Mouse (Mus musculus) layer of hippocampus, postnatal 10 days (tissue): ENCODE data around the gene Exoc3l. TPM values are rescaled to one million over a fixed set of nuclear protein-coding genes. Genes with fewer than 3 reads are reported as not detected.

ENCODE experiments used
- DNase-seq, 2 experiments: peaks; one replicate each; pipeline ENCODE4 v3.0.0; 2021; ENCODE audit warnings: low spot score in 2 of 2
- long read RNA-seq: library from polyadenylated mRNA; stranded (forward); transcript quantifications from one replicate; pipeline ENCODE4 v2.0.0, GENCODE M21; 2023
- total RNA-seq, 2 experiments: library from RNA; stranded (reverse); gene quantifications; 2 replicates each; pipeline ENCODE4 v1.2.3; 2021

The Exoc3l gene
- total RNA-seq = 1 to 10 TPM; 3.7 to 5.9 TPM
- long read RNA-seq, partial matches to known transcripts = 6 of 11 reads
- long read RNA-seq, other reads (novel, unspliced or antisense) = 2 of 11 reads

- no peak for DNase-seq
Measured at GRCm38 (mm10) chr8:105295895-105296573, at the start of gene Exoc3l. TSS of gene Exoc3l (minus strand) at chr8:105296101.

GRCm38 (mm10) chr8:105345061-105345975, 49.4 kb upstream of the Exoc3l start:
- no peak for DNase-seq

GRCm38 (mm10) chr8:105343791-105344574, 48.1 kb upstream of the Exoc3l start:
- DNase-seq = no peak

GRCm38 (mm10) chr8:105342768-105343167, 46.9 kb upstream of the Exoc3l start:
- DNase-seq = no peak

GRCm38 (mm10) chr8:105341399-105341798, 45.5 kb upstream of the Exoc3l start:
- DNase-seq = no peak

- DNase-seq = no peak
Measured at GRCm38 (mm10) chr8:105339886-105340635, 44.2 kb upstream of the Exoc3l start.

- DNase-seq = no peak
Measured at GRCm38 (mm10) chr8:105338992-105339391, 43.1 kb upstream of the Exoc3l start.

- no peak for DNase-seq
Measured at GRCm38 (mm10) chr8:105336373-105337130, 40.7 kb upstream of the Exoc3l start.

- no peak for DNase-seq
Measured at GRCm38 (mm10) chr8:105332523-105332922, 36.6 kb upstream of the Exoc3l start.

- DNase-seq = no peak
Measured at GRCm38 (mm10) chr8:105331931-105332330, 36.0 kb upstream of the Exoc3l start.

GRCm38 (mm10) chr8:105331469-105331868, 35.6 kb upstream of the Exoc3l start:
- DNase-seq = no peak

GRCm38 (mm10) chr8:105330325-105330724, 34.4 kb upstream of the Exoc3l start:
- DNase-seq = no peak

- no peak for DNase-seq
Measured at GRCm38 (mm10) chr8:105326968-105327367, 31.1 kb upstream of the Exoc3l start.

- peak; percentile 97 to 98 for DNase-seq
Measured at GRCm38 (mm10) chr8:105326141-105326672, 30.3 kb upstream of the Exoc3l start, which contains the start of the genes Lrrc29 and Tmem208. TSS of gene Lrrc29 (minus strand) at chr8:105326278. TSS of gene Tmem208 (plus strand) at chr8:105326354.

- peak in 1 of 2 experiments; percentile 30 for DNase-seq
Measured at GRCm38 (mm10) chr8:105325641-105326093, 29.8 kb upstream of the Exoc3l start.

- no peak for DNase-seq
Measured at GRCm38 (mm10) chr8:105323183-105323582, 27.3 kb upstream of the Exoc3l start.

- no peak for DNase-seq
Measured at GRCm38 (mm10) chr8:105318662-105319190, 22.8 kb upstream of the Exoc3l start.

- DNase-seq = no peak
Measured at GRCm38 (mm10) chr8:105317941-105318340, 22.0 kb upstream of the Exoc3l start.
